Mouse (Mus musculus): Measurements from ENCODE around the gene Olfml1. TPM values are rescaled to one million over a fixed set of nuclear protein-coding genes. Genes with fewer than 3 reads are reported as not detected.

The Olfml1 gene
- polyA plus RNA-seq, 1 experiment from 2014 or later, result 0.28 TPM

DNA sequence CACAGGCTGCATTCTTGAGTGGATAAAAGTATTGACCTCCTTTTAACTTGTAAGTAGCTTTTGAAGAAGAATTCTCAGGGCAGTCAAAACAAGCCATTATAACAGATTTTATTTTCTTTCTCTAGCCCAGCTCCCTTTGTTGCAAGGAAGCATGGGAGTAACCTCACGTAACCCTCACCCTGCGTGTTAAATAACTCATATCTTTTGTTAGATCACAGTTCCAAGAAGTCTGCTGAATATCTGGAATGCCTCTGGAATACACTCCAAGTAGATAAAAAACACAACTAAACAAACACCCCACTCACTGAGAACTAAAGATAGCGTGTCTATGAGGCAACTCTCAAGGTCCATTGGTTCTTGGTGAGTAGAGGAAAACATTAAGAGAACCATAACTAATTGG lies 7.0 kb downstream of the Olfml1 start:
- H3K27me3 ChIP-seq (ENCODE audit: control insufficient read depth, insufficient read depth, low read length), result no peaks in the 10 kb centered on the region
- H3K36me3 ChIP-seq (ENCODE audit: control insufficient read depth, insufficient read depth, low read length), result no peaks in the 10 kb centered on the region
- no peaks in the 10 kb centered on the region for H3K9me3 ChIP-seq (ENCODE audit: control insufficient read depth, low read length)
- 77% methylated on average over 3 of the region's 3 CpGs for WGBS
- no peak overlapping the region for H3K4me2 ChIP-seq (ENCODE audit: low read depth, low read length)
- no peak overlapping the region for H3K9ac ChIP-seq (replicated peaks; ENCODE audit: low read depth, low read length)
- H3K27ac ChIP-seq (ENCODE audit: low read depth, low read length), result no peak overlapping the region
- no peaks in the 10 kb centered on the region for H3K4me1 ChIP-seq (ENCODE audit: control insufficient read depth, insufficient read depth, low read length)
- H3K4me3 ChIP-seq (ENCODE audit: low read depth, low read length), result no peak overlapping the region
- no peak for ATAC-seq (ENCODE audit: low read depth)

DNA sequence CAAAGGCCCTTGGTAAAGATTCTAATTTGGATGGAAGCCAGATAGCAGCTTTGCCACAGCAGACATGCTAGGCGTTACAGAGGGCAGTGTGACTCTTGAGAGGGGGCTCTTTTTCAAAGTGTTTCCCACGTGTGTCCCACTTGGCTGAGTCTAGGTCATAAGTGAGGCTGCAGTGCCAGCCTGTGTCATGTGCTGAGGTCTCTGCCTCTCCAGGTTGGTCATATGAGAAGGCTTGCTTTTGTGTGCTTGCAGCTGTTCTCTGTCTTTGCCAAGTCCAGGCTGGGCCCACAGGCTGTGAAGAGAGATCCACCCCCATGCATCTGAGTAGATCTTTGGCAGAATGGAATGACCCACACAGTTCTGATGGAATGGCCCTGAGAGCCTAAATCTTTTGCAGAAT lies 25.4 kb downstream of the Olfml1 start:
- no peak overlapping the region for H3K9ac ChIP-seq (replicated peaks; ENCODE audit: low read depth, low read length)
- no peak overlapping the region for H3K4me3 ChIP-seq (ENCODE audit: low read depth, low read length)
- H3K4me2 ChIP-seq (ENCODE audit: low read depth, low read length), result no peak overlapping the region
- H3K36me3 ChIP-seq (ENCODE audit: control insufficient read depth, insufficient read depth, low read length), result no peaks in the 10 kb centered on the region
- ATAC-seq (ENCODE audit: low read depth), result no peak
- no peaks in the 10 kb centered on the region; the same call in 1 of the 2 replicates for H3K4me1 ChIP-seq (ENCODE audit: control insufficient read depth, insufficient read depth, low read length)
- H3K27ac ChIP-seq (ENCODE audit: low read depth, low read length), result no peak overlapping the region
- H3K27me3 ChIP-seq (ENCODE audit: control insufficient read depth, insufficient read depth, low read length), result no peaks in the 10 kb centered on the region
- H3K9me3 ChIP-seq (ENCODE audit: control insufficient read depth, low read length), result no peaks in the 10 kb centered on the region
- 46% methylated on average over 2 of the region's 2 CpGs for WGBS

DNA sequence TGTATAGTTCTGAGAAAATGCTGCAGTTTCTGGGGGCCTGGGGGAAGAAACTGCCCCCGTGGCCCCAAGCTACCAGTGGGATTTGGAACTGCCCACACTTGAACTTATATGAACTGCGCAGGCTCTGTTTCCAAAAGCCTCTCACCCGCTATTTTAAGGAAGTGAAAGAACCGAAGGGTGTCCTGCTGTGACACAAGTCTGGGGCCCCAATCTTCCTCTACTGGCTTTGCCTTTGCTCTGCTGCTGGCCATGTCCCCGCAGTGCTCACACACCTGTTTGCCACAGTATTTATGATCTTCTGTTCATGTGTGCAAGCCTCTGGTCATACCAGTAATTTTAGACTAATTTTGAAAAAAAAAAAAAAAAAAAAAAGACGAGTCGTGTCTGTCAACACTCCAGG lies 26.7 kb downstream of the Olfml1 start:
- 27% methylated on average over 7 of the region's 7 CpGs for WGBS
- no peaks in the 10 kb centered on the region for H3K27me3 ChIP-seq (ENCODE audit: control insufficient read depth, insufficient read depth, low read length)
- peak overlapping the region; percentile 93; the same call in 1 of the 2 replicates for H3K4me2 ChIP-seq (ENCODE audit: low read depth, low read length)
- H3K9ac ChIP-seq (replicated peaks; ENCODE audit: low read depth, low read length), result no peak overlapping the region; the same call in 1 of the 2 replicates
- H3K4me1 ChIP-seq (ENCODE audit: control insufficient read depth, insufficient read depth, low read length), result no peaks in the 10 kb centered on the region; the same call in 1 of the 2 replicates
- no peaks in the 10 kb centered on the region for H3K9me3 ChIP-seq (ENCODE audit: control insufficient read depth, low read length)
- H3K27ac ChIP-seq (ENCODE audit: low read depth, low read length), result no peak overlapping the region
- no peaks in the 10 kb centered on the region for H3K36me3 ChIP-seq (ENCODE audit: control insufficient read depth, insufficient read depth, low read length)
- H3K4me3 ChIP-seq (ENCODE audit: low read depth, low read length), result no peak overlapping the region
- ATAC-seq (ENCODE audit: low read depth), result no peak

DNA sequence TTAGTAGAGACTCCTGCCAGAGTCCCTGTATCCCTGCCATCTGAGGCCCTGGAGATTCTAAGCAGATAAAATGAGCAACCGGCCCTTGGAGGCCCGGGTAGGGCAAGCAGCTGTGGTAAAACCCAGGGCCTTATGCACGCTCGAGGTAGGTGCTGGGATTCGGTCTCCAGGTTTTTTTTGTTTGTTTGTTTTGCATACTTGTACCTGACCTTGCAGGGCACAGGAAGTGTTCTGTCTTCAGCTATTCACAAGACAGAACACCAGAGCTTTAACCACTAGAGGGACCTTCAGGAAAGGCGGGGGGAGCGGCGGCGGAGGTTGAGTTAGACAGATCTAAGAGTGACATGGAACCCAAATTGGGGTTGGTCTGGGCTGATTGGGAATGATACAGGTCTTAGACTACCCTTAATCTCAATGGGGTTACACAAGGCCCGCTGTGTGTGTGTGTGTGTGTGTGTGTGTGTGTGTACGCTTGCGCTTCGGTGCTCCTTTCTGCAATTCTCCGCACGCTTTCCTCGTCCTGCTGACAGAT lies 27.1 kb downstream of the Olfml1 start:
- H3K4me2 ChIP-seq (ENCODE audit: low read depth, low read length), result peak overlapping the region; percentile 93
- H3K36me3 ChIP-seq (ENCODE audit: control insufficient read depth, insufficient read depth, low read length), result no peaks in the 10 kb centered on the region
- ATAC-seq (ENCODE audit: low read depth), result peak; percentile 79
- no peaks in the 10 kb centered on the region for H3K9me3 ChIP-seq (ENCODE audit: control insufficient read depth, low read length)
- no peaks in the 10 kb centered on the region; the same call in 1 of the 2 replicates for H3K4me1 ChIP-seq (ENCODE audit: control insufficient read depth, insufficient read depth, low read length)
- H3K9ac ChIP-seq (replicated peaks; ENCODE audit: low read depth, low read length), result peak overlapping the region; percentile 43; the same call in 1 of the 2 replicates
- peak overlapping the region; percentile 54 for H3K4me3 ChIP-seq (ENCODE audit: low read depth, low read length)
- H3K27me3 ChIP-seq (ENCODE audit: control insufficient read depth, insufficient read depth, low read length), result no peaks in the 10 kb centered on the region
- 2% methylated on average over 16 of the region's 16 CpGs for whole genome bisulfite sequencing
- H3K27ac ChIP-seq (ENCODE audit: low read depth, low read length), result no peak overlapping the region

DNA sequence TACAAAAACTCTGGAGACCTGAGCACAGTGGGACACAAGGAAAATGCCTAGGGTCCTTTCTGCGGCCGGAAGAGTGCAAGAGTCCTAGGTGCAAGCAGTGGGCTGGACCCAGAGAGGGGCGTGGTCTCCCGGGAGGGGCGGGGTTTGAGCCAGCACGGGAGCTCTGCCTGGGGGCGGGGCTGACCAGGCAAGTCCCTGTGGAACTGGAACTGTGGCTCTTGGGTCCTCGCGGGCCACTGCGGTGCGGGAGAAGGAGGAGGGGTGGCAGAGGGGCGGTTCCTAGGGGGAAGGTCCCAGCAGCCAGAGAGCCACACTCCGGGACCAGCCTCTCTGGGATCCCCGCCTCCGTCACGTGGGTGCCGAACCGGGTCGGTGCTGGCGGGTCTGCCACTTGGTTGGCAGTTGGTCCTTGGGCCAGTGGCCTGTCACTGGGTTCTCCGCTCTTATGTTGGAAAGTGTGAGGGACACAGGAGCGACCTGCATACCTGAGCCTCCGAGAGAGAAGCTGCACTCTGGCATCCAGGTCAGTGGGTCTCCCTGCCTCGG lies 27.7 kb downstream of the Olfml1 start, which contains the start of gene Ppfibp2:
Gene Ppfibp2 (plus strand): TSS at position 351 of the 546 bp plus-strand sequence.
- H3K9ac ChIP-seq (replicated peaks; ENCODE audit: low read depth, low read length), result peak within 1 kb of the TSS; percentile 43; the same call in 1 of the 2 replicates
- no peaks in the 10 kb centered on the region for H3K27me3 ChIP-seq (ENCODE audit: control insufficient read depth, insufficient read depth, low read length)
- H3K9me3 ChIP-seq (ENCODE audit: control insufficient read depth, low read length), result no peaks in the 10 kb centered on the region
- WGBS, result 0% methylated on average over 22 of the region's 24 CpGs
- peak within 1 kb of the TSS; percentile 54 for H3K4me3 ChIP-seq (ENCODE audit: low read depth, low read length)
- H3K36me3 ChIP-seq (ENCODE audit: control insufficient read depth, insufficient read depth, low read length), result no peaks in the 10 kb centered on the region
- no peak within 1 kb of the TSS for H3K27ac ChIP-seq (ENCODE audit: low read depth, low read length)
- H3K4me1 ChIP-seq (ENCODE audit: control insufficient read depth, insufficient read depth, low read length), result no peaks in the 10 kb centered on the region; the same call in 1 of the 2 replicates
- peak within 1 kb of the TSS; percentile 93 for H3K4me2 ChIP-seq (ENCODE audit: low read depth, low read length)
- peak; percentile 95 for ATAC-seq (ENCODE audit: low read depth)

DNA sequence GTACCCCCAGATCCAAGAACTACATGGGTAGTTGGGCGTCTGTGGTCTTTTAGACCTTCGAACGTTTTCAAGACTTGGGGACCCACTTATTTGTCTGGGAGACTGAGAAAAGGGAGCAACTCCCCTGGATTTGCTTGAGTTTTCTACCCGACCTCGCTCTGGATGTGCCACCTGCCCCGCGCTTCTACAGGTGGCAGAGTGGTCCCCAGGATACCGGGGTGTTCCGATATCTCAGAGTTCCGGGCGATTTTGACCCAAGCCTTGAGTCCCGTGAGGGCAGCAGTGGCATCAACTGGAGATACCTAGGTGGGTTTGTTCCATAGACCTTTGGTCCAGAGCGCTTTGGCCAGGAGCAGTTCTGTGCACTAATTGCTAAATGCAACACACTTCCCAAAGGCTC lies 28.2 kb downstream of the Olfml1 start:
- Histone ChIP-seq H3K4me2 (ENCODE audit: low read depth, low read length) (peak overlapping the region; percentile 93), H3K4me3 (ENCODE audit: low read depth, low read length) (peak overlapping the region; percentile 54), H3K27ac (ENCODE audit: low read depth, low read length) (no peak overlapping the region), H3K4me1 (ENCODE audit: control insufficient read depth, insufficient read depth, low read length) (no peaks in the 10 kb centered on the region; the same call in 1 of the 2 replicates), H3K36me3 (ENCODE audit: control insufficient read depth, insufficient read depth, low read length) (no peaks in the 10 kb centered on the region), H3K9me3 (ENCODE audit: control insufficient read depth, low read length) (no peaks in the 10 kb centered on the region), H3K9ac (replicated peaks; ENCODE audit: low read depth, low read length) (0 out of 2 replicates have a peak overlapping the region, but pooled peaks have one; percentile 43), H3K27me3 (ENCODE audit: control insufficient read depth, insufficient read depth, low read length) (no peaks in the 10 kb centered on the region)
- peak; percentile 0; the same call in 1 of the 2 replicates for ATAC-seq (ENCODE audit: low read depth)
- WGBS, result 18% methylated on average over 13 of the region's 13 CpGs

DNA sequence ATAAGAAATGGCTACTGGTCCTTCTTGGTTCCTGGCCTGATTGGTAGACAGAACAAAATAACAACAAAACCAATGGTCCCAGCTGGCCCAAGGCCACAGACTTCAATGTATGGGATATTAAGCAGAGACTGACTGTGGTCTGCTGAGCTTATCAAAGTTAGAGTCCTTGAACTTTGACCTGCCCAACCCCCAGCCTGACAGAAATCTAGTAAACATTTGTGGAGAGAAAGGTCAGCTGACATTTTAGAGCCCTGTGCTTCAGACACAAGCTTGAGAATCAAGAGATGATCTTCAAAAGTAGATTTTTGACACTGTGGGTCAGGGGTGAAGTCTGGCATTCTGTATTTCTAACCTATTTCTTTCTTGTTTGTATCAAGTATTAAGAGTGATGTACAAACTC lies 29.5 kb downstream of the Olfml1 start:
- Histone ChIP-seq H3K4me2 (ENCODE audit: low read depth, low read length) (no peak overlapping the region), H3K4me1 (ENCODE audit: control insufficient read depth, insufficient read depth, low read length) (no peaks in the 10 kb centered on the region; the same call in 1 of the 2 replicates), H3K4me3 (ENCODE audit: low read depth, low read length) (no peak overlapping the region), H3K27ac (ENCODE audit: low read depth, low read length) (no peak overlapping the region), H3K9me3 (ENCODE audit: control insufficient read depth, low read length) (no peaks in the 10 kb centered on the region), H3K36me3 (ENCODE audit: control insufficient read depth, insufficient read depth, low read length) (no peaks in the 10 kb centered on the region), H3K27me3 (ENCODE audit: control insufficient read depth, insufficient read depth, low read length) (no peaks in the 10 kb centered on the region), H3K9ac (replicated peaks; ENCODE audit: low read depth, low read length) (no peak overlapping the region)
- no peak for ATAC-seq (ENCODE audit: low read depth)

DNA sequence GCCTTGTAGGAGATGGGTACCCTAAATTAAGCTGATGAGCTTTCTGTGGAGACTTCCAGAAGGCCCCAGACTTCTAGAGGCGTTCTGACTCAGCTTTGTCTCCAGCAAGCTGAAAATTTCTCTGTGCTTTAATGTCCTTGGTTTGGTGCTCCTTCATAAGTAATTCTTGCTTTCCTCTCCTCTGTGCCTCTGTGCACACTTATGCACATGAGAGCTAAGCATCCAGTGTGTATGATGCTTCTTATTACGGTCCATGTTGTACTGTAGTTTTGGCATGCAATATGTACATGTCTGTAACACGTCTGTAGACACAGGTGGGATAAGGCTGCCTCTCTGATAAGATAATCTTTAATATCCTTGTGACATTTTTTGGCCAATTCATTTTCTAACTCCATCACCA lies 30.7 kb downstream of the Olfml1 start:
- no peaks in the 10 kb centered on the region for H3K27me3 ChIP-seq (ENCODE audit: control insufficient read depth, insufficient read depth, low read length)
- no peaks in the 10 kb centered on the region; the same call in 1 of the 2 replicates for H3K4me1 ChIP-seq (ENCODE audit: control insufficient read depth, insufficient read depth, low read length)
- no peak overlapping the region for H3K4me3 ChIP-seq (ENCODE audit: low read depth, low read length)
- no peak for ATAC-seq (ENCODE audit: low read depth)
- H3K36me3 ChIP-seq (ENCODE audit: control insufficient read depth, insufficient read depth, low read length), result no peaks in the 10 kb centered on the region
- no peak overlapping the region for H3K4me2 ChIP-seq (ENCODE audit: low read depth, low read length)
- H3K9ac ChIP-seq (replicated peaks; ENCODE audit: low read depth, low read length), result no peak overlapping the region
- H3K9me3 ChIP-seq (ENCODE audit: control insufficient read depth, low read length), result no peaks in the 10 kb centered on the region
- WGBS, result 91% methylated on average over 3 of the region's 3 CpGs
- H3K27ac ChIP-seq (ENCODE audit: low read depth, low read length), result no peak overlapping the region

DNA sequence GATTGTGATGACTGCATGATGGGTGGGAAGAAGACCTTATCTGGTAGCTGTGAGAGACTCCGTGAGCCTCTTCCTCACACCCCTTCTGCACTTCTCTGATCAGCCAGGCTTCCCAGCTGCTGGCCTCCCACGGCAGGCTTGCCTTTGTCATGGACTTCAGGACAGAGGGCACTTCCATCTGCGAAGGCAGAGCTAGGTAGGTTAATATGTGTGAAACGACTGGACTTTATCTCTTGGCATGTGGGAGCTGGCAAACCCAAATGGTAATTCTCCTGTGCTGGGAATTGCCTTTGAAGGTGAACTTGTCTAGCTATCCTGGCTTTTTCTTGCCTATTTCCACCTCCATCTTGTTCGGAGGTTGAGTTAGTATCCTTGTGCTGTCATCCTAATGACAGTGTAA lies 33.4 kb downstream of the Olfml1 start:
- no peaks in the 10 kb centered on the region for H3K4me1 ChIP-seq (ENCODE audit: control insufficient read depth, insufficient read depth, low read length)
- H3K27ac ChIP-seq (ENCODE audit: low read depth, low read length), result no peak overlapping the region
- no peak overlapping the region for H3K9ac ChIP-seq (replicated peaks; ENCODE audit: low read depth, low read length)
- H3K4me3 ChIP-seq (ENCODE audit: low read depth, low read length), result no peak overlapping the region
- WGBS, result 85% methylated on average over 5 of the region's 5 CpGs
- H3K27me3 ChIP-seq (ENCODE audit: control insufficient read depth, insufficient read depth, low read length), result no peaks in the 10 kb centered on the region
- no peak overlapping the region for H3K4me2 ChIP-seq (ENCODE audit: low read depth, low read length)
- no peak for ATAC-seq (ENCODE audit: low read depth)
- H3K9me3 ChIP-seq (ENCODE audit: control insufficient read depth, low read length), result no peaks in the 10 kb centered on the region
- H3K36me3 ChIP-seq (ENCODE audit: control insufficient read depth, insufficient read depth, low read length), result no peaks in the 10 kb centered on the region
